In the genomic region with DNA sequence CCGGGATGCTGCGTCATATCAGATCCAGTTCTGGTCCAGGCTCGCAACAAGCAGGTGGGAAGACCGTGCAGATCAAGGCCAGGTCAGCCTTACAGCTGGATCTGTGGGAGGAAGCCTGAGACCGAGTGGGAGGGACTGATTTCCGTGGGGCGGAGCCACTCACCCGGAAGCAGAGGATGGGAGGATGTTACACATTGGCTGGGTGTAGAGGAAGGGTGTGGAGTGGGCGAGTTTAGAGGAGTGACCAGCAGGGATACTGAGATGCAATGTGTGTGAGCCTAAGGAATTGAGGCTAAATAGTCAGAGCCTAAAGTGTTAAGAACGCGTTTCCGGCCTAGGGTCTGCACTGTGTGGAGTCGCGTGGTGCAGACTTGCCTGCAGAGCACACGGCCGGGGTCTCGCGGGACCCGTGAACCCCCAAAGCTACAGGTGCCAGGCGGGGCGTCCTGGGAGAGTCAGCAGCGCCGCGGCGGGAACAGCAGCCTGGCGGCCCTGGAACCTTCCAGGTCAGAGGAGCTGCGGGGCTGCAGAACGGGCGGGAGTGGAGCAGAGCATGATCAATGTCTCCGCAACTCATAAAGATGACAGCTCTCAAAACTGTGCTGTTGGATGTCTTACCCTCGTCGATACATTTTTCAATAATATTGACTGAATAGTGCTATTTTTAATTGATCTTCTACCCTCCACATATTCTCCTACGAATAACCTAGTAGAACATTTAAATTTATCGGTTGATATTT, we compare ENCODE assay signal across 8 mouse cellular contexts. TPM values are rescaled to one million over a fixed set of nuclear protein-coding genes. Genes with fewer than 3 reads are reported as not detected.
DNase-seq lines count a peak whose midpoint lies in the region; ATAC-seq and TF ChIP-seq lines count a peak whose summit lies in the region.

A gene (plus strand): TSS at position 239 of the 740 bp plus-strand sequence.

- TF ChIP-seq CTCF in lung, postnatal 0 days (IDR thresholded peaks at IDR 0.05) = peak; percentile 24

- H3K4me1 ChIP-seq in hindbrain, embryonic 10.5 days (replicated peaks) = peaks cover 17% of the 10 kb centered on the region
- no peaks in the 10 kb centered on the region for H3K4me1 ChIP-seq in lung, postnatal 0 days (ENCODE audit: insufficient read depth, low read depth, low read length)

- WGBS in hindbrain, embryonic 10.5 days = 2% methylated on average over 34 of the region's 34 CpGs
- under 1% methylated on average over 34 of the region's 34 CpGs for WGBS in lung, postnatal 0 days

- H3K36me3 ChIP-seq in hindbrain, embryonic 10.5 days = peaks cover 12% of the 10 kb centered on the region
- no peaks in the 10 kb centered on the region for H3K36me3 ChIP-seq in lung, postnatal 0 days (ENCODE audit: insufficient read depth, low read length)

- peak within 1 kb of the TSS; percentile 54 for H3K9ac ChIP-seq in lung, postnatal 0 days (replicated peaks; ENCODE audit: low read depth)

- H3K4me3 ChIP-seq in hindbrain, embryonic 10.5 days = peak within 1 kb of the TSS; percentile 68
- H3K4me3 ChIP-seq in lung, postnatal 0 days (ENCODE audit: low read depth, low read length) = peak within 1 kb of the TSS; percentile 82

- H3K9me3 ChIP-seq in hindbrain, embryonic 10.5 days = no peaks in the 10 kb centered on the region
- no peaks in the 10 kb centered on the region for H3K9me3 ChIP-seq in lung, postnatal 0 days (ENCODE audit: low read length)

- H3K27me3 ChIP-seq in hindbrain, embryonic 10.5 days (ENCODE audit: insufficient read depth, poor library complexity, severe bottlenecking) = no peaks in the 10 kb centered on the region
- no peaks in the 10 kb centered on the region for H3K27me3 ChIP-seq in lung, postnatal 0 days (replicated peaks; ENCODE audit: insufficient read depth, low read length)

- peak within 1 kb of the TSS; percentile 81 for H3K4me2 ChIP-seq in lung, postnatal 0 days (replicated peaks; ENCODE audit: low read depth, low read length)

- peak; percentile 87 for DNase-seq in MN1 (ENCODE audit: low spot score)
- peak; percentile 83 for DNase-seq in cerebellum, adult 9-10 months
- peak; percentile 85 for DNase-seq in hindbrain, embryonic 10.5 days (ENCODE audit: low spot score)
- peak; percentile 89 for DNase-seq in layer of hippocampus, adult 9-11 months
- DNase-seq in lung, postnatal 0 days (ENCODE audit: low spot score) = peak; percentile 98
- peak; percentile 74 for DNase-seq in ovary, postnatal 14 days (ENCODE audit: low spot score)
- peak; percentile 88 for DNase-seq in thymus, postnatal 14 days

- peak within 1 kb of the TSS; percentile 86 for H3K27ac ChIP-seq in hindbrain, embryonic 10.5 days
- H3K27ac ChIP-seq in lung, postnatal 0 days (ENCODE audit: low read length) = peak within 1 kb of the TSS; percentile 78

- ATAC-seq in frontal cortex, adult (ENCODE audit: low TSS enrichment) = peak; percentile 100
- ATAC-seq in lung, postnatal 0 days = peak; percentile 100

- TF ChIP-seq EP300 in lung, postnatal 0 days (IDR thresholded peaks at IDR 0.05) = no peak

RNA-seq across cellular contexts. Expression of the gene that starts here (rescaled TPM):
- 6.3 and 9.6 TPM in 2 replicates for polyA plus RNA-seq in hindbrain, embryonic 10.5 days (2016; fragmentation: Nextera tagmentation; extraction: Ambion mirVana)
- polyA plus RNA-seq in lung, postnatal 0 days (2015; fragmentation: Nextera tagmentation; extraction: Ambion mirVana) = 8.8 and 9.0 TPM in 2 replicates

Comparison
In these comparisons a context has a peak if more than half of its experiments do, and no peak if none do; other contexts are left out.
1. Peak in every context shown above with its lines: DNase-seq, ATAC-seq, H3K4me3 ChIP-seq and H3K27ac ChIP-seq.